Mouse (Mus musculus) lung, embryonic 14.5 days (tissue): ENCODE measurements around the gene Ifnlr1. TPM values are rescaled to one million over a fixed set of nuclear protein-coding genes. Genes with fewer than 3 reads are reported as not detected.
"Not testable (repeated sequence)": the region's sequence is repeated elsewhere in the genome, so short reads cannot be mapped to it uniquely, and the experiment has no call there.

Experiments
- ATAC-seq: fragments of 200-750 bp; cut with Nextera tagmentation; 2 replicates; pipeline ENCODE4 v1.8.0; 2017; ENCODE audit warnings: mild to moderate bottlenecking, moderate TSS enrichment, moderate library complexity; ENCODE audit not compliant: insufficient read depth
- DNase-seq: peaks from one replicate; pipeline ENCODE4 v3.0.0-alpha.2; 2015
- H3K27ac ChIP-seq: fragments of 300-500 bp; sonication (generic); 2 replicates; pipeline ENCODE4 v1.5.1; 2014; ENCODE audit warnings: low read depth, mild to moderate bottlenecking, moderate library complexity
- H3K27me3 ChIP-seq: fragments of 300-500 bp; sonication (generic); 2 replicates; pipeline ENCODE4 v1.6.1; 2014; ENCODE audit warnings: low read length, control low read depth; ENCODE audit not compliant: insufficient read depth
- H3K36me3 ChIP-seq: fragments of 300-500 bp; sonication (generic); 2 replicates; pipeline ENCODE4 v1.6.1; 2014; ENCODE audit warnings: control low read depth; ENCODE audit not compliant: insufficient read depth
- H3K4me1 ChIP-seq: fragments of 300-500 bp; sonication (generic); 2 replicates; pipeline ENCODE4 v1.6.1; 2014; ENCODE audit warnings: antibody characterized with exemption, control low read depth; ENCODE audit not compliant: insufficient read depth
- H3K4me2 ChIP-seq: fragments of 300-500 bp; sonication (generic); 2 replicates; pipeline ENCODE4 v1.6.1; 2014; ENCODE audit warnings: mild to moderate bottlenecking
- H3K4me3 ChIP-seq: fragments of 300-500 bp; sonication (generic); 2 replicates; pipeline ENCODE4 v1.5.1; 2014; ENCODE audit warnings: low read depth, low read length
- H3K9ac ChIP-seq: fragments of 300-500 bp; sonication (generic); 2 replicates; pipeline ENCODE4 v1.6.1; 2014
- H3K9me3 ChIP-seq: fragments of 300-500 bp; sonication (generic); 2 replicates; pipeline ENCODE4 v1.6.1; 2016; ENCODE audit warnings: low read depth, low read length, control low read depth
- CTCF ChIP-seq: IDR thresholded peaks from 2 replicates; pipeline ENCODE4 v1.5.1; 2016; ENCODE audit warnings: antibody characterized with exemption, low read depth
- WGBS: fragments of 180-500 bp; shearing (Covaris S2); extraction: QIAGEN DNeasy Blood & Tissue Kit; methylation state at CpG from one replicate; pipeline ENCODE4 v1.1.7; 2014; 5-methylcytosine and 5-hydroxymethylcytosine counted together
- polyA plus RNA-seq: library from polyadenylated mRNA; unstranded; fragments of >200 nt; fragmentation: Nextera tagmentation; extraction: Ambion mirVana; gene quantifications from 2 replicates; pipeline ENCODE4 v1.2.1, GENCODE M21; 2014

The Ifnlr1 gene
- 1.6 and 1.7 TPM in 2 replicates for polyA plus RNA-seq

DNA sequence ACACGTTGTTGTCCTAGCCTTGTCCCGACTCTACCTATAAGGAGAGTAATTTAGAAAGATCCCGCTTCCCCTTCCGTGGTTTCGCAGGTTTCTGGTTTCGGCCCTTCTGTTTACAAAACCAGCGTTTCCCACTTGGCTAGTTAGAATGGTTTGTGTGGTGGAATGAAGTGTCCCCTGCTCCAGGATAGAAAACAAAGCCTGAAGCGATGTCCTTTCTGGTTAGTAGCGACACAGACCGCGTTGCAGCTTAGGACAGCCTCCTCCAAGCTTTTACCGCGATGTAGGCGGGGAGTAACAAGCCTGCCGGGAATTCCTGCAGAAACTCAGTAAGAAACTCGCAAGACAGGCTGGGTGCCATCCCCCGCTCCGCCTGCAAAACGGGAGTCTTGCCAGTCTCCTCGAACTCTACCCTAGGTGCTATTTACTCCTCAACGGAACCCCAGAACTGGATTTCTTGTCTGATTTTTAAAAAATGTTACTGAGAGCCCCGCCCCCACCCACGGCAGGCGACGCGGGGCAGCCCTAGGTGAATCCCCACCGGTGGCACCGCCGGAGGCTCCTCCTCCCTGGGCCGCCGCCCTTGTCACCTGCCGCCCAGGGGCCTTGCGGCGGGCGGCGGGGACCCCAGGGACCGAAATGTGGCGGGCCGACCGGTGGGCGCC lies at the start of gene Ifnlr1:
Gene Ifnlr1 (plus strand): TSS at position 382 of the 662 bp plus-strand sequence.
- peak within 1 kb of the TSS; percentile 94 for H3K4me2 ChIP-seq
- DNase-seq, result peak; percentile 74
- no peak for TF ChIP-seq CTCF
- H3K4me1 ChIP-seq, result no peaks in the 10 kb centered on the region
- 0 out of 2 replicates have a peak within 1 kb of the TSS, but pooled peaks have one; percentile 34 for H3K27ac ChIP-seq
- H3K9ac ChIP-seq, result peak within 1 kb of the TSS; percentile 64
- H3K4me3 ChIP-seq, result peak within 1 kb of the TSS; percentile 63
- WGBS, result 1% methylated on average over 41 of the region's 41 CpGs
- ATAC-seq, result peak; percentile 49; the same call in 1 of the 2 replicates
- no peaks in the 10 kb centered on the region for H3K36me3 ChIP-seq
- peaks cover 33% of the 10 kb centered on the region for H3K27me3 ChIP-seq
- H3K9me3 ChIP-seq, result no peaks in the 10 kb centered on the region

- ATAC-seq, H3K9me3 ChIP-seq, H3K4me3 ChIP-seq, H3K27me3 ChIP-seq, H3K4me1 ChIP-seq, DNase-seq, H3K4me2 ChIP-seq, H3K36me3 ChIP-seq, H3K9ac ChIP-seq, H3K27ac ChIP-seq: not testable (repeated sequence)
- WGBS, result 68% methylated on average over 8 of the region's 8 CpGs
These were observed 44.6 kb upstream of the Ifnlr1 start for GRCm38 (mm10) chr4:135641302-135642079.

- TF ChIP-seq CTCF, result no peak
- no peak overlapping the region for H3K9ac ChIP-seq
- ATAC-seq (no peak; the same call in 1 of the 2 replicates), DNase-seq (no peak)
- no peaks in the 10 kb centered on the region for H3K27me3 ChIP-seq
- H3K27ac ChIP-seq, result 0 out of 2 replicates have a peak overlapping the region, but pooled peaks have one; percentile 3
- no peaks in the 10 kb centered on the region; the same call in 1 of the 2 replicates for H3K4me1 ChIP-seq
- no peak overlapping the region for H3K4me2 ChIP-seq
- no peaks in the 10 kb centered on the region for H3K9me3 ChIP-seq
- no peak overlapping the region for H3K4me3 ChIP-seq
- WGBS, result 18% methylated on average over 12 of the region's 12 CpGs
- no peaks in the 10 kb centered on the region for H3K36me3 ChIP-seq
These were observed 41.0 kb upstream of the Ifnlr1 start for GRCm38 (mm10) chr4:135645022-135645637.

DNA sequence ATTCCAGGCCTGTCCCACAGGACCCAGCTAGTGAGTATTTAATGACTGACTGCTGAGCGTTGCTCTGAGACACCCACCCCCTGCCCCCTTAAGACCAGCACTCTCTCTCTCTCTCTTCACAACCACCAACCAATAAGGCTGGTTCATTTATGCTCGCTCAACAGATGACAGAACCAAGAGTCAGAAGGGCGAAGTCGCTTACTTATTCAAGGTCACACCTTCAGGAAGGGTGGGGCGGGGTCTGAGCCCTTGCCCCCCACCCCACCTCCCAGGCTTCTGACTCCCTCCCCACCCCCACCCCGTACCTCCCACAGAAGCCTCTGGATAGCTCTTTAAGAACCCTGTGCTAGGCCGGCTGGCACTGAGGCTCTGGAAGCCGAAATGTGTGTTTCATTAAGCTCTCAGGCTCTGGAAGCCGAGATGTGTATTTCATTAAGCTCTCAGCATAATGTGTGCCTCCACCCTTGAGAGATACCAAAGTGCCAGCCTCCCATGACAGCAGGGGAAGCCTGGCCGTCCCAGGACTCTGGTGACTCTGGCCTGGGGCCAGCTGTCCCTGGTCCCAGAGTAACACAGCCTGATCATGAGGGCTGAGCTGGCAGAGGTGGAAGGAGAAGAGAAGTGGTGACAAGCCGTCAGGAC lies 33.0 kb upstream of the Ifnlr1 start:
- 41% methylated on average over 11 of the region's 11 CpGs for WGBS
- Histone ChIP-seq H3K27me3 (no peaks in the 10 kb centered on the region), H3K36me3 (no peaks in the 10 kb centered on the region), H3K4me2 (no peak overlapping the region), H3K9ac (no peak overlapping the region), H3K9me3 (no peaks in the 10 kb centered on the region), H3K4me3 (no peak overlapping the region), H3K27ac (no peak overlapping the region), H3K4me1 (peaks cover 27% of the 10 kb centered on the region)
- no peak for TF ChIP-seq CTCF
- ATAC-seq (no peak), DNase-seq (no peak)

DNA sequence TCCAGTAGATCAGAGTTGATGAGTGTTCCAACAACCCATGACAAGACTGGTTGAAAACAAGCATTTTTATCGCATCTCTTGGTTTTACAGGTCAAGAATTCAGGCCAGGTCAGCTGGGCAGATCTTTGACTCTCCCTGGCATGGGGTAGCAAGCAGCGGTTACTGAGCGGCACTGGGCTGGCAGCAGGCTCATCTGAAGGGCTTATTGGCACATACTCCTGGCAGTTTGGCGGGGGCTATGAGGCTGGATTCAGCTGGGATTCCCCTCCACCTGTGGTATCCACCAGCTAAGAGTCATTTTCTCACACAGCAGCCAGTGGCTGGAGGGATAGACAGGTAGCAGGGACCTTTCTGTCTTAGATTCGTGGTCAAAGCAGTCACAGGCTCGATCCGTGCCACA lies 32.1 kb upstream of the Ifnlr1 start:
- Histone ChIP-seq H3K4me2 (no peak overlapping the region), H3K4me1 (peaks cover 34% of the 10 kb centered on the region), H3K4me3 (no peak overlapping the region), H3K9me3 (no peaks in the 10 kb centered on the region), H3K9ac (no peak overlapping the region), H3K27me3 (no peaks in the 10 kb centered on the region), H3K36me3 (no peaks in the 10 kb centered on the region), H3K27ac (no peak overlapping the region)
- DNase-seq (no peak), ATAC-seq (no peak)
- WGBS, result 92% methylated on average over 7 of the region's 7 CpGs
- TF ChIP-seq CTCF, result no peak

GRCm38 (mm10) chr4:135655499-135655898 lies 30.6 kb upstream of the Ifnlr1 start:
- no peak for TF ChIP-seq CTCF
- 11% methylated on average over 7 of the region's 7 CpGs for WGBS

More at GRCm38 (mm10) chr4:135655499-135655898, 30.6 kb upstream of the Ifnlr1 start:
- Histone ChIP-seq H3K4me1 (peaks cover 34% of the 10 kb centered on the region), H3K9me3 (no peaks in the 10 kb centered on the region), H3K9ac (no peak overlapping the region), H3K36me3 (no peaks in the 10 kb centered on the region), H3K27me3 (no peaks in the 10 kb centered on the region), H3K4me2 (peak overlapping the region; percentile 42; the same call in 1 of the 2 replicates), H3K27ac (peak overlapping the region; percentile 60; the same call in 1 of the 2 replicates), H3K4me3 (no peak overlapping the region)
- ATAC-seq, result peak; percentile 41
- DNase-seq, result peak; percentile 66
